Mouse (Mus musculus) A20 (cell line): ENCODE measurements around the gene Dock1.

Experiments
- DNase-seq: peaks from one replicate; pipeline ENCODE4 v3.0.0-alpha.2; 2011; ENCODE audit warnings: low read depth, low spot score

Gene Dock1

GRCm38 (mm10) chr7:134821264-134821663 is 150.8 kb downstream of the Dock1 start:
- no peak for DNase-seq

GRCm38 (mm10) chr7:134822006-134822405 is 151.6 kb downstream of the Dock1 start:
- DNase-seq, result no peak

GRCm38 (mm10) chr7:134823891-134824290 is 153.4 kb downstream of the Dock1 start:
- no peak for DNase-seq

- no peak for DNase-seq
These were observed 169.6 kb downstream of the Dock1 start for GRCm38 (mm10) chr7:134840066-134840465.

GRCm38 (mm10) chr7:134842751-134843150 is 172.3 kb downstream of the Dock1 start:
- no peak for DNase-seq

GRCm38 (mm10) chr7:134862000-134862399 is 191.5 kb downstream of the Dock1 start:
- no peak for DNase-seq

- no peak for DNase-seq
These were observed 193.7 kb downstream of the Dock1 start for GRCm38 (mm10) chr7:134864175-134864574.

- no peak for DNase-seq
These were observed 202.1 kb downstream of the Dock1 start for GRCm38 (mm10) chr7:134872511-134872910.

- no peak for DNase-seq
These were observed 202.5 kb downstream of the Dock1 start for GRCm38 (mm10) chr7:134872981-134873380.

GRCm38 (mm10) chr7:134878985-134879384 is 208.5 kb downstream of the Dock1 start:
- DNase-seq, result no peak

- DNase-seq, result no peak
These were observed 210.0 kb downstream of the Dock1 start for GRCm38 (mm10) chr7:134880431-134880830.

- DNase-seq, result no peak
These were observed 213.1 kb downstream of the Dock1 start for GRCm38 (mm10) chr7:134883516-134883915.

GRCm38 (mm10) chr7:134892449-134892871 is 222.0 kb downstream of the Dock1 start:
- no peak for DNase-seq

GRCm38 (mm10) chr7:134892972-134893371 is 222.5 kb downstream of the Dock1 start:
- DNase-seq, result no peak

GRCm38 (mm10) chr7:134894604-134895003 is 224.2 kb downstream of the Dock1 start:
- DNase-seq, result no peak

- no peak for DNase-seq
These were observed 229.0 kb downstream of the Dock1 start for GRCm38 (mm10) chr7:134899462-134899861.

- DNase-seq, result no peak
These were observed 231.5 kb downstream of the Dock1 start for GRCm38 (mm10) chr7:134901992-134902391.

- DNase-seq, result no peak
These were observed 261.4 kb downstream of the Dock1 start for GRCm38 (mm10) chr7:134931886-134932285.

- no peak for DNase-seq
These were observed 267.0 kb downstream of the Dock1 start for GRCm38 (mm10) chr7:134937471-134937926.

GRCm38 (mm10) chr7:134937927-134938609 is 267.6 kb downstream of the Dock1 start, which contains the start of gene Fam196a:
Gene Fam196a (minus strand): TSS chr7:134938430.
- no peak for DNase-seq

- no peak for DNase-seq
These were observed 271.4 kb downstream of the Dock1 start for GRCm38 (mm10) chr7:134941891-134942290.

- no peak for DNase-seq
These were observed 272.6 kb downstream of the Dock1 start for GRCm38 (mm10) chr7:134943063-134943462.

- DNase-seq, result no peak
These were observed 273.2 kb downstream of the Dock1 start for GRCm38 (mm10) chr7:134943701-134944100.
